Mouse (Mus musculus) brain, adult 2 months (tissue): ENCODE data around the gene Cyp20a1.

Experiments used
- DNase-seq: peaks from one replicate; pipeline ENCODE4 v3.0.0; 2011; ENCODE audit warnings: low read depth, low spot score

Cyp20a1 gene

DNA sequence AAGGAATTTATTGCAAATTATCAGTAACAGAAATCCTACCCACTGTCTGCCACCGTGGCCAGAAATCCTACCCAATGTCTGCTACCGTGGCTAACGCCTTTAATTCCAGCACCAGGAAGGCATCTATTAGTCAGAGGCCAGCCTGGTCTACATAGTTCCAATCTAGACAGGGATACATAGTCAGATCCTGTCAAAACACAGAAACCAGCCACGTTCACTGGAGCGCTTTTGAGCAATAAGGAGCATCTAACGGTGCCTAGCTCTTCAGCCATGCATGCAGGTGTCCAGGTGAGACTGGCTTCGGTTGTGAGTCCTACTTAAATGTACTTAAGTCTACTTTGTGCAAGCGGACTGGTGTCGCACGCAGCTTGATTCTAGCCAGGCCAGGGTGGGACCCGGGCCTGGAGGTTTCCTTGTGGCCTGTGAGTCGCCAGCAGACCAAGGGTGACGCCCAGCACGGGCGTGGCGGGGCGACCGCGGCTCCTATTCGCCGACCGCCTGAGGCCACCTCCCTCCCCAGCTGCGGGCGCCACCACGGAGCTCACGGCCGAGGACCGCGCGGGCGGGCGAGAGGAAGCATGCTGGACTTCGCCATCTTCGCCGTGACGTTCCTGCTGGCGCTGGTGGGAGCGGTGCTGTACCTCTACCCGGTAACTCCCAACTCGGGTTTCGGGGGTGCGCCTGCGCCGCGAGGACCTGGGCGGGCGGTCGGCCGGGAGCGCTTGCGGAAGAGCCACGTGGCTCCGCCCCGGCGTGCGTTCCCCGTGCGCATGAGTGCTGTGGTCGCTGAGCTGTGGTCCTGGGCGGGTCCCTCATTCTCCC is at the start of gene Cyp20a1:
Gene Cyp20a1 (plus strand): TSS at position 516 of the 822 bp plus-strand sequence.
- peak; percentile 97 for DNase-seq

DNA sequence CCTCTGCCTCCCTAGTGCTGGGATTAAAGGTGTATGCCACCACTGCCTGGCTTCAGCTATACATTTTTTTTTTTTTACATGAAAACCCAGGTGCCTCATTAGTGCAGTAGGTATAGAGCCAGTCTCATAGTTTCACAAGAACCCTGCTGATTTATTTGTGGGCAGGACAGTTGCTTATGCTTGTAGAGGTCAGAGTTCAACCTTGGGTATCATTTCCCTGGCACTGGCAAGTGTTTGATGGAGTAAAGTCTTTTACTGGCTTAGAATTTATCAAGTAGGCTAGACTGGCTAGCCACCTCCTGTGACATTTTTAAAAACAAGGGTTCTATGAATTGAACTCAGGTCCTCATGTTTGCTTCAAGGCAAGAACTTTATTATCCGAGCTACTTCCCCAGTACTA is 49.2 kb upstream of the Cyp20a1 start:
- no peak for DNase-seq

DNA sequence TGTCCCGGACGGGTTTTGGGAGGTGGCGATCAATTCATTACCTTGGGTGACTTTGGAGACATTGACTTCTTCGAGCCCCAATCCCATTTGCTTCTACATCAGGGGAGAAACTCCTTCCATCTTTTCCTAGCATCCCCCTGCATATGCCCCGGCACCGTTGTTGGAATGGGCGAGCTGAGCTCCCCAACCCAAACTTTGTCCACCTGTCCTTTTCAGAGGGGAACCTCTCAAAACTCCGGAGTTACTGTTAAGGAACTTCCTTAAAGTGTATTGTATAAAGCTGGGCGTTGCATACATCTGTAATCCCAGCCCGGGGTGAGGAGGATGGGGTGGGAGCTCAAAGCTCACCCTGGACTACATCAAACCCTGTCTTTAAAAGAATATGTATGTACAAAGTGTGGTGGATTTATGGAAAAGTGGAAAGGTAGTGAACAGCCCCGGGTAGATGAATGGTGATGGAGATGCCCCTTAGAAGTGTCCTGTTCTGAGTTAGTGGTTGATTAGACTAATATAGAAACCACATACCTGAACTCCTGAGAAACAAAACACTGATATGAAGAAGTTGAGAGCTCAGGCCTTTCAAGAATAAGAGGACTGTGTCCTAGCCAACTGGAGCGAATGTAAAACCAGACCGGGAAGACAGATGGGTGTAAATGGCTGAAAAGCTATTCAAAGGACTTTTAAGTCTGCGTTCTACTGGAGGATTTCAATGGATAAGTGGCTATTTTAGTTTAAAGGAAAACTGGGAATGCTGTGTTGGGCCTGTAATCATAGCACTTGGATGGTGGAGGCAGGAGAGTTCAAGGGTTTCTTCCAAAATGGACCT is 720 bp downstream of the Cyp20a1 start:
- DNase-seq: no peak

DNA sequence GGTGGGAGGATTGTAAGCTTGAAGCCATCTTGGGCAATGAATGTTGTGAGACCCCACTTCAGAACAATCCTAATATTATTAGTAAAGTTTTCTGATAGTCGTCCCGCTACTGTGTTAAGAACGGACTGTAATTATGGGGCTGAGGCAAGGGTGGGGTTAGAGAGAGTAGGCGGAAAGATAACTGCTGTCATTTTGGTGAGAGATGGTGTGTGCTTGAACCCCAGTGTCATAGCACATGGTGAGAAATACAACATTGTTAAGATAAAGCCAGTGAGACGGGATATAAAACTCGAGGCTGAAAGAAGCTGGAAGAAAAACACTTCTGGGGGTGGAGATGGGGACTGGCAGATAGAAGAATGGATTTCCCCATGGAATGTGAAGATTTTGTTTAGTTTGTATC is 1.5 kb downstream of the Cyp20a1 start:
- no peak for DNase-seq

DNA sequence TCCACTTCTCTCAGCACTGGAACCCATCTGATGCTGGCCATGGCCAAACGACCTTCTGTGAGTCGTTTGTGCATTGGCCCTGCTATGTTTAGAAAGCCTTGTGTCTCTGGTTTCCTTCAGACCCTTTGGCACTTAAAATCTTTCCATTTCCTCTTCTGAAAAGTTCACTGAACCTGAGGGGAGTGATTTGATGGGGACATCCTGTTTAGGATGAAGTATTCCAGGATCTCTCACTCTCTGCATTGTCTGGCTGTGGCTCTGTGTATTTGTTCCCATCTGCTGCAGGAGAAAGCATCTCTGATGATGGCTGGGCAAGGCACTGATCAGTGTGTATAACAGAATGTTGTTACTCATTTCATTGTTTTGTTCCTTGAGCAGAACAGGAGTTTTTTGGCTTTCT is 2.6 kb downstream of the Cyp20a1 start:
- DNase-seq: no peak

DNA sequence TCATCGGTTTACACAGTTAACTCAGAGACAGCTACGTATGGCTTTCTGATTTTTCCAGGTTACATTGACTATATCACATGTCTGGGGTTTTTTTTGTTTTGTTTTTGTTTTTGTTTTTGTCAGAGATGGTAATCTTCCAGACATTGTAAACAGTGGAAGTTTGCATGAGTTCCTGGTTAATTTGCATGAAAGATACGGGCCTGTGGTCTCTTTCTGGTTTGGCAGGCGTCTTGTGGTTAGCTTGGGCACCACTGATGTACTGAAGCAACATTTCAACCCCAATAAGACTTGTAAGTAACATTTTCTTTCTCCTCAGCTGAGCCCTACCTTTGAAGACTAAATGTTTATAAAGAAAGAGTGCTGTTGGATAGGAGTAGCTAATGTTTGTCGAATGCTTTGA is 9.7 kb downstream of the Cyp20a1 start:
- no peak for DNase-seq

DNA sequence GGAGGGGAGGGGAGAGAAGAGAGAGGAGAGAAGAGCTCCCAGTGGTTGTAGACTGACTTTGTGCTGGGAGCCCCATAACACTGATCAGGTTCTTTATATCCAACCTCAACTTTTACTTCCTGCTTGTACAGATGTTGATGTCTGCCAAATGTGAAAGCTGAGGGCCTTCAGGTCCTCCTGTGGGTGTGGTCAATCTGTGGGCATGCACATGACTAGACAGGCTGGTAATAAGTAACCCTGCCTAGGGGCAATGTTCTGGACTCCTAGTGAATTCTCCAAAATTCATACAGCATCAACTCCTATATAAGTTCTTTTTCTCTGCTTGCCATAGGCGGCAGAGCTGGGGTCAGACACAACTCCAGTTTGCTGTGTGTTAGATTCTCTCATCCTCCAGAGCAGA is 18.5 kb downstream of the Cyp20a1 start:
- no peak for DNase-seq

DNA sequence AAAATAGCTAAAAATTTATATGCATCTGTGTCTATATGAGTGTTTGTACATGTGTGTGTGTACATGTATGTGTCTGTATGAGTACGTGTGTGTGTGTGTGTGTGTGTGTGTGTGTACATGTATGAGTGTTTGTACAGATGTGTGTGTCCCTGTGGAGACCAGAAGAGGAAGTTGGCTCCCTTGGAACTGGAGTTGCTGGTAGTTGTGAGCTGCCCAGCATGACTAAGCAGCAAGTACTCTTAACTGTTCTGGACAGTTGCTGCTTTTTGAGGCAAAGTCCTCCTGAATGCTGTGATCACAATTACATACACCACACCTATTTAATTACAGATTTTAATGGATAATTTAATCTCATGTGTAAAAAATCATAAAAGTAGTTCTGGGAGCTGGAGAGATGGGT is 33.4 kb downstream of the Cyp20a1 start:
- no peak for DNase-seq

DNA sequence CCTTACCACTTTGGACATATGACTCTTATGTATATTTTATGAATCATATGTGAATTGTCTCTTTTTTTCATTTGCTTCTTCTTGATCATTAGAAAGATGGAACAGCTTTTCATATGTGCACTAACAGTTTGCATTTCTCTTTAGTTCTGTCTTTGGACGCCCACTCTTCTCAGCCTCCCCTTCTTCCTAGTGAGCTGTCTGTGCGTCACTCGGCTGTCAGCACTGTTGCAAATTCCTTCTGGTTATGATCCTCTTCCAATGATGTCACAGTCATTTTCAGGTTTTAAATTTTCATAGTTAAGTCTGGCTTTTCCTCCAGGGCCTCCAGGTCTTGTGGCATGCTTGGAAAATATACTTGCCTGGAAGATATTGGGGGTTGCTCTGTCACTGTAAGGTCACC is 38.8 kb downstream of the Cyp20a1 start:
- peak; percentile 77 for DNase-seq

DNA sequence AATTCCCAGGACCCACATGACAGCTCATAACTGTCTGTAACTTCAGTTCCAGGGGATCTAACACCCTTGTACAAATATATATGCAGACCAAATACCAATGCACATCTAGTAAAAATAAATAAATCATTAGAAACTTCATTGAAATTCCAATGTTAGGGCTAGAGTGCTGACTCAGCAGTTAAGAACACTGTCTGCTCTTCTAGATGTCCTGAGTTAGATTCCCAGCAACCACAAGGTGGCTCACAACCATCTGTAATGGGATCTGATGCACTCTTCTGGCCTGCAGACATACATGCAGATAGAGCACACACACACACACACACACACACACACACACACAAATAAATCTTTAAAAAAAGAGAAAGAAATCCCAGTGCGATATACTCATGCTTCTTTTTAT is 61.7 kb downstream of the Cyp20a1 start:
- peak; percentile 46 for DNase-seq

DNA sequence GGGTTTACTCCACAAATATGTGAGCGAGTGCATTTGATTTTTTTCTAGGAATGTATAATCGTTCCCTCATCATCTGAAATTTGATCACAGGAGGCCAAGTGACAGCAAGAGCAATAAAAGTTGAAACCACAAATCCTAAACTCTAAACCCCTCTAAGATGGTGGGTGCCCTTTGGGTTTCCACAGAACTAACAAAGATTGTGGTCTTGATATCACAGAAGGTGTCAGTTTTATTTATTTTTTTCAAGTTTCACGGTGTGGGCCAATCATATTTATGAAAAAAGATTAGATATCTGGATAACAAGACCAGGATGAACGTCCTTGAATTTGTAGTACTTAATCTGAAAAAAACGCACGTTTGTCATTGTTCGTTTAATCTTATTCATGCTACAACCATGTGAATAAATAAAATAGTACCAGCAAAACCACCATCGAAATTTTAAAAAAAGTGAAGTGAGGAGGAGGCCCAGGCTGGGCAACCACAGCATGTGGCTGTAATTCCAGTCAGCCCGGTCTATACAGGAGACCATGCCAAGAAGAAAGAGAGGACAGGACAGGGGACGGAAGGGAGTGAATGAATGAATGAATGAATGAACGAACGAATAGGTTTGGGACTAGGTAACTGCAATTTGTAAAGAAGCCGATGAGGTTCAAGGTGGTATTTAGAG is 65.5 kb downstream of the Cyp20a1 start:
- DNase-seq: no peak

DNA sequence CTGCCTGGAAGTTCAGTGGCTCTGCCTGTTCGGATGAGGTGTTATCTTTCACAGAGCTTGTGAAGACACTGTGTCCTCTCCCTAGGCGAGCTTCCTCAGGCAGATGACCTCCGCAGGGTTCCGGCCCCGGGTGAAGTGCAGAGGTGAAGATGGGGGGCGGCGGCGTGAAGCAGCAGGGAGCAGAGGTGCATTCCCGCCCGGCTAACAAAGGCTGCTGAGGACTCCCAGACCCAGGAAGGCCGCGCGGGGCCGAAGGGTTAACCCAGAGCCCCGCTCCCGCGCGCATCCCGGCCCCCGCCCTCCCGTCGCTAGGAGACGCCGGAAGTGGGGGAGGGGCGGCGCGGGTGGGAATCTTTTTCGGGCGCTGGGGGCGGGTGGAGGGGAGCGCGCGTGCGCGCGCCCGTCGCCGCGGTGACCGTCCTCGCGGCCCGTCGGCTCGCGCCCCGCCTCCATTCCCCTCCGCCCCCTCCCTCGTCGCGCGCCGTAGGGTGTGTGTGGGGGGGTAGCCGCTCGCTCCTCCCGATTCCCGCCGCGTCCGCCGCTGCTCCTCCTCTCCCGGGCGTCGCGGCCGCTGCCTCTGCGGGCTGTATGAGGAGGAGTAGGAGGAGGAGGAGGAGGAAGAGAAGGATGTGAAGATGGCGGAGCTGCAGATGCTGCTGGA is 66.2 kb downstream of the Cyp20a1 start, which contains the start of gene Abi2:
Gene Abi2 (plus strand): TSS at position 452 of the 661 bp plus-strand sequence.
- DNase-seq: peak; percentile 95

DNA sequence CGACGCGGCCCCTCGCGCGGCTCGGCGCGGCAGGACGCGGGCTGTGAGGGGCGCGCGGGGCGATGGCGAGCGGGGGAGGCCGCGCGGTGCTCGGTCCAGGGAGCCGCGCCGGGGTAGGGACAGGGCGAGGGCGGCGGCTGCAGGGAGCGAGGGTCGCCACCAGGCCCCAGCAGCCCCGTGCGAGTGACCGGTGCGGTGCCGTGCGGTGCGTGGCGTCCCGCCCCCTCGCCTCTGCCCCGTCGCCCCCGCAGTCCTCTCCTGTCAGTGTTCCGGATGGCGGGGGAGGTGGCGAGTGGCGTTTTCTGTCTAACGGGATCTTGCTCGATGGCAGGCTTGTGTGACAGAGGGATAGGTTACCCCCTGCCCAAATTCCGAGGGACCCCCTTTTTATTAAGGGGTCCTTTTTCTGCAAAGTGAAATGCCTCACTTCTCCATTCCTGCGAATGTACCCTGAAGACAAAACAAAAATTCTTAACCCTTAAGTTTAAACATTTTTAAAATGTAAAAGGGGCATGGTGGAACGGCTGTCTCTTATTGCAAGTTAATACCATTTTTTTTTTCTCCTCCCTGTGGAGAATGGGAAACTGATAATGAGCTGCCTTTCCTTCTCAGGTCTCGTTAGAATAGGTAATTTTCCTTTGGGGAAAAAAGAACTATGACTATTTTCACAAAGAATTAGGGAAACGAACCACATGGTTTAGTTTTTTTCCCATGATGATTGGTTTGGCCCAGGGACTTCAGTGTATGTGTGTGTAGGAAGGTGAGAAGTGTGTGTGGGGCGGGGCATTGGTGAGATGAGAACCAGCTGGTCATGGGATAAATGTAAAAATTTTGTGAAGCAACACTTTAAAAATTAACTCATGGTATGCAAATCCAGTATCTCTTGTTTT is 67.0 kb downstream of the Cyp20a1 start:
- DNase-seq: peak; percentile 80

DNA sequence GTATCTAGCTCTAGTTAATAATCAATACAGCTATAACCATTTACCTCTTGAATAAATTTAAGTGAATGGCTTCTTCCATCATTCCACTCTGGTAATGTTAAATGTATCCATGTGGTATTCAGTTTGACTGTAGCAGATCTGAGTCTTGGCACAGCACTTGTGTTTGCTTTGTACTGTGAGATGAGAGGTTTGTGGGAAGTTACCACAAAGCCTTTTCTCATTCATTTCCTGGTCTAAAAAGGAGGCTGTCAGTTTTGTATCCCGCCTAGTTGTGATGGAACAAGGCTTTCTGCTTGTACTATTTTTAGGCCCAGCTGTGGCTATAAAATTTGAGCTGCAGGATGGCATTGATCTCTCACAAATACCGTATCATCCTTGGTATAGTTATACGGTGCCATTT is 73.6 kb downstream of the Cyp20a1 start:
- peak; percentile 36 for DNase-seq

DNA sequence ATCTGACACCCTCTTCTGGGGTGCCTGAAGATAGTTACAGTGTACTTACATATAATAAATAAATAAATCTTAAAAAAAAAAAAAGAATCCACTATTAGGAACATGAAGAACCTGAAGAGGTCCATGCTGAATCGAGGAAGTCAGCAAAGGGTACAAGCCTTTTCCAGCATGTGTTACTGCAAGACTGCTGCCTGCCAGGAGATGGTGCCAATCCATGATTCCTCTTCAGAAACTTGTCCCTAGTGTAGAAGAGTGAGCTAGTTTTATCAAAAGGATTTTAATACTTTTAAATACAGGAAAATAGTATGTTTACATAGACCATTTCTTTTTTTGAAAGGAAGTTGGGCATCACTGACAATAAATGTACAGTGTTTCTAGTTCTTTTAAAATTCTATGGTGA is 80.8 kb downstream of the Cyp20a1 start:
- peak; percentile 49 for DNase-seq

DNA sequence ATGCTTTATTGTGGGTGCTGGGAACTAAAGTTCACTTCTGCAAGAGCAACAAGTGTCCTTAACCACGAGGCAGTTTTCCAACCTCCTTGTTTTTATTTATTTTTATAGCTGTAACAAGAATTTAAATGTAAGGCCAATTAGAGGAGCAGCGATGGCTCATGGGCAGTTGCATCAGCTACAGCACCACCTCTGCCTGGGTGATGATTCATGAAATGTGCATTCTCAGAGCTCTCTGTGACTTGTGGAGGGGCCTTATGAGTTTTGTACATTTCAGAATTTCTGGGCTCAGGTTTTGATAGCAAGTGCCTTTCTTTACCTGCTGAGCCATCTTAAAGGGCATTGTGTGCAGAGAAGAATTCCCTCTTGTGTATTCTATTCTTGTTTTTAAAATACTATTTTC is 85.2 kb downstream of the Cyp20a1 start:
- DNase-seq: peak; percentile 24

DNA sequence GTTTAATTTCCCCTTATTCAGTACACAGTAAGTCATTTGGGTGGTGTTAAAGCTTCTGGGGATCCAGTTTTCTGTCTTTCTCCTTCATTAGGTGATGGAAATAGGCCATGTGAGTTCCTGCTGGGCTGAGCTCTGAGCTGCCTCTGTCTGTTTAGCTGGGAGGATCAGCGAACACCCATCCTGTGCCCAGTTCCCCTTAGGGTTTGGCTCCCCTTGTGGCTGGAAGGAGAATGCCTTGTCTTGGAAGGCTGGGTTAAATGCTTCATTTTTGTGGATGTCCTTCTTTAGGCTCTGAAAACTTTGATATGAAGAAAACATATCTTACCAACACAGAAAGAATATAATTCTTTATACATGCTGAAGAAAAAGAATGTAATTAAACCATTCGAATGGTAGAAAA is 85.8 kb downstream of the Cyp20a1 start:
- DNase-seq: peak; percentile 76

DNA sequence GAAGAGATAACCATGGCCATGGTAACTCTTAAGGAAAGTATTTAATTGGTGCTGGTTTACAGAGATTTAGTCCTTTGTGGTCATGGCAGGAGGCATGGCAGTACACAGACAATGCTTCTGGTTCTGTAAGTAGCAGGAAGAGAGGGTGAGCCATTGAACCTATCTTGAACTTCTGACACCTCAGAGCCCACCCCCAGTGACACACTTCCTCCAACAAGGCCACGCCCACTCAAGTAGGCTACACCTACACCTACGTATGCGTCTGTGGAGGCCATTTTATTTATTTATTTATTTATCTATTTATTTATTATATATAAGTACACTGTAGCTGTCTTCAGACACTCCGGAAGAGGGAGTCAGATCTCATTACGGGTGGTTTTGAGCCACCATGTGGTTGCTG is 88.4 kb downstream of the Cyp20a1 start:
- DNase-seq: no peak

DNA sequence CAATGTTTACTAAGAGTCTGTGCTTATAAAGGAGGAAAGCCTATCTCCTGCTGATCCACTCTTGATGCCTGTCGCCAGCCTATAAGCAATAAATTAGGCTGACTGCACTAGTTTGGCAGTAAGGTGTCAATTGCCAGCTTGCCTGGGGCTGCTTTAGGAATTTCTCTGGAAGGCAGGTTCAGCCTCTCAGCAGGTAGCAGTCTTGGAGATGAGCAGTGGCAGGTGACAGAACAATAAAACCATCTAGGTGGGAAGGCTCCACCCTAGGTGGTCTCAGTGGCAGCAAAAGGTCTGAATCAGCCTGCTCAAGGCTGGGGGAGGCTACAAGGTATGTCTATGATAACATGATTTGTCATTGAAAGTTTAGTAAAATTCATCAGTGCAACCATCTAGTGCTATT is 89.4 kb downstream of the Cyp20a1 start:
- peak; percentile 28 for DNase-seq
